In genomic region chr5:110300591-110300990, GRCm38 (mm10) we compare ENCODE assay signal across 33 mouse cellular contexts. TPM values are rescaled to one million over a fixed set of nuclear protein-coding genes. Genes with fewer than 3 reads are reported as not detected.
"Had no signal": no experiment of that assay in that cellular context is flagged by ENCODE, and none has a peak within 500 bp of the region (broad histone marks: within the 10 kb centered on the region; RNA-seq: fewer than 3 reads in every experiment).

No protein-coding gene starts in this region.

- H3K4me3 ChIP-seq: heart, adult 2 months; heart, embryonic 13.5 days; heart, embryonic 15.5 days; hindbrain, embryonic 13.5 days; hindbrain, embryonic 15.5 days; kidney, embryonic 15.5 days; limb, embryonic 13.5 days; limb, embryonic 15.5 days; liver, embryonic 12.5 days had no signal

- H3K27ac ChIP-seq: heart, adult 2 months; heart, embryonic 13.5 days; heart, embryonic 15.5 days; hindbrain, embryonic 13.5 days; hindbrain, embryonic 15.5 days; hindbrain, postnatal 0 days; kidney, embryonic 15.5 days; kidney, postnatal 0 days; limb, embryonic 13.5 days; limb, embryonic 15.5 days; liver, embryonic 12.5 days; liver, embryonic 14.5 days had no signal

- ATAC-seq: hindbrain, postnatal 0 days; intestine, embryonic 16.5 days; liver, embryonic 12.5 days had no signal

- H3K4me1 ChIP-seq: heart, embryonic 13.5 days; heart, embryonic 15.5 days; hindbrain, embryonic 13.5 days; hindbrain, embryonic 15.5 days; kidney, embryonic 15.5 days; limb, embryonic 13.5 days; limb, embryonic 15.5 days; liver, embryonic 12.5 days had no signal

- H3K27me3 ChIP-seq: heart, embryonic 13.5 days; heart, embryonic 15.5 days; hindbrain, embryonic 13.5 days; hindbrain, embryonic 15.5 days; kidney, embryonic 15.5 days; limb, embryonic 13.5 days; limb, embryonic 15.5 days; liver, embryonic 12.5 days had no signal

- DNase-seq: gastrocnemius, postnatal 14 days; gastrocnemius, postnatal 36 days; heart, adult 11 months; heart, adult 2 months; heart, postnatal 14 days; heart, postnatal 36 days; kidney, adult 11 months; kidney, adult 8-10 months; kidney, postnatal 14 days; kidney, postnatal 36 days; layer of hippocampus, adult 9-11 months; layer of hippocampus, postnatal 36 days; left cerebral cortex, postnatal 4 days had no signal

RNA-seq across cellular contexts. Expression of gene P2rx2, which starts 42.4 kb away (rescaled TPM):
- polyA plus RNA-seq: heart, postnatal 0 days; liver, embryonic 12.5 days; liver, embryonic 16.5 days had no signal

RNA-seq across cellular contexts. Expression of gene Lrcol1, which starts 43.9 kb away (rescaled TPM):
- polyA plus RNA-seq: heart, adult 2 months; heart, embryonic 11.5 days; heart, embryonic 13.5 days; heart, embryonic 15.5 days; heart, postnatal 0 days; hindbrain, embryonic 11.5 days; hindbrain, embryonic 13.5 days; hindbrain, embryonic 15.5 days; intestine, embryonic 14.5 days; intestine, embryonic 16.5 days; kidney, embryonic 15.5 days; kidney, postnatal 0 days; large intestine, adult 2 months; limb, embryonic 11.5 days; limb, embryonic 13.5 days; limb, embryonic 15.5 days; liver, adult 2 months; liver, embryonic 12.5 days; liver, embryonic 14.5 days; liver, embryonic 16.5 days had no signal
